Mouse (Mus musculus) bone marrow macrophage, adult 2 months (primary cell): ENCODE results near the gene Fam184b.

Experiments used
- CTCF ChIP-seq: IDR thresholded peaks from 2 replicates; pipeline ENCODE4 v1.5.1; 2012; ENCODE audit warnings: low read depth, mild to moderate bottlenecking, low read length, moderate library complexity
- POLR2A ChIP-seq: IDR thresholded peaks from 2 replicates; pipeline ENCODE4 v1.6.1; 2012; ENCODE audit warnings: mild to moderate bottlenecking, low read depth, low read length, borderline replicate concordance

- TF ChIP-seq CTCF: no peak
- no peak for TF ChIP-seq POLR2A
Measured at GRCm38 (mm10) chr5:45683388-45683787, 44.0 kb upstream of the Fam184b start.
